Mouse (Mus musculus) frontal cortex, postnatal 14 days (tissue): ENCODE results near the gene Atf6.

Experiments used
- DNase-seq, 2 experiments: peaks; one replicate each; pipeline ENCODE4 v3.0.0; 2022; ENCODE audit warnings: low spot score in 2 of 2

The Atf6 gene

GRCm38 (mm10) chr1:170845448-170846307, 21.9 kb downstream of the Atf6 start:
- no peak for DNase-seq

- DNase-seq = no peak
Observed at GRCm38 (mm10) chr1:170844380-170844779, 23.2 kb downstream of the Atf6 start.

GRCm38 (mm10) chr1:170839685-170840084, 27.9 kb downstream of the Atf6 start:
- no peak for DNase-seq

- DNase-seq = no peak
Observed at GRCm38 (mm10) chr1:170834756-170835155, 32.8 kb downstream of the Atf6 start.

GRCm38 (mm10) chr1:170829781-170830180, 37.8 kb downstream of the Atf6 start:
- no peak for DNase-seq

GRCm38 (mm10) chr1:170829344-170829743, 38.2 kb downstream of the Atf6 start:
- DNase-seq = no peak

- DNase-seq = no peak
Observed at GRCm38 (mm10) chr1:170820103-170820814, 47.3 kb downstream of the Atf6 start.

GRCm38 (mm10) chr1:170815287-170816004, 52.1 kb downstream of the Atf6 start:
- DNase-seq = no peak

- DNase-seq = no peak
Observed at GRCm38 (mm10) chr1:170812822-170813221, 54.7 kb downstream of the Atf6 start.

- no peak for DNase-seq
Observed at GRCm38 (mm10) chr1:170807600-170808270, 59.8 kb downstream of the Atf6 start.

GRCm38 (mm10) chr1:170804721-170805120, 62.9 kb downstream of the Atf6 start:
- DNase-seq = no peak

- DNase-seq = no peak
Observed at GRCm38 (mm10) chr1:170802669-170803068, 64.9 kb downstream of the Atf6 start.

- DNase-seq = no peak
Observed at GRCm38 (mm10) chr1:170800694-170801093, 66.9 kb downstream of the Atf6 start.

- DNase-seq = no peak
Observed at GRCm38 (mm10) chr1:170795741-170796347, 71.7 kb downstream of the Atf6 start.

GRCm38 (mm10) chr1:170791542-170791941, 76.0 kb downstream of the Atf6 start:
- no peak for DNase-seq

- DNase-seq = no peak
Observed at GRCm38 (mm10) chr1:170791001-170791400, 76.6 kb downstream of the Atf6 start.

GRCm38 (mm10) chr1:170787643-170788042, 79.9 kb downstream of the Atf6 start:
- DNase-seq = no peak

- no peak for DNase-seq
Observed at GRCm38 (mm10) chr1:170786570-170787341, 80.8 kb downstream of the Atf6 start.

GRCm38 (mm10) chr1:170777688-170778087, 89.9 kb downstream of the Atf6 start:
- DNase-seq = no peak

GRCm38 (mm10) chr1:170774431-170774830, 93.1 kb downstream of the Atf6 start:
- DNase-seq = no peak

- no peak for DNase-seq
Observed at GRCm38 (mm10) chr1:170773506-170773905, 94.1 kb downstream of the Atf6 start.
